Mouse (Mus musculus) forebrain, embryonic 12.5 days (tissue): ENCODE measurements around the gene Fhl1. TPM values are rescaled to one million over a fixed set of nuclear protein-coding genes. Genes with fewer than 3 reads are reported as not detected.
A peak's percentile ranks its signal among the peaks of the same experiment; 100 is the strongest.

Source experiments
- ATAC-seq: fragments of 200-750 bp; cut with Nextera tagmentation; 2 replicates; pipeline ENCODE4 v1.8.0; 2017; ENCODE audit warnings: moderate TSS enrichment; ENCODE audit not compliant: low FRiP score
- H3K27ac ChIP-seq: fragments of 300-500 bp; sonication (generic); 2 replicates; pipeline ENCODE4 v1.5.1; 2016; ENCODE audit warnings: mild to moderate bottlenecking
- H3K27me3 ChIP-seq: fragments of 300-500 bp; sonication (generic); 2 replicates; pipeline ENCODE4 v1.6.1; 2016; ENCODE audit warnings: mild to moderate bottlenecking
- H3K36me3 ChIP-seq: fragments of 300-500 bp; sonication (generic); replicated peaks from 2 replicates; pipeline ENCODE4 v1.6.1; 2016; ENCODE audit warnings: mild to moderate bottlenecking
- H3K4me1 ChIP-seq: fragments of 300-500 bp; sonication (generic); 2 replicates; pipeline ENCODE4 v1.6.1; 2016
- H3K4me2 ChIP-seq: fragments of 300-500 bp; sonication (generic); 2 replicates; pipeline ENCODE4 v1.6.1; 2016; ENCODE audit warnings: mild to moderate bottlenecking, moderate library complexity
- H3K4me3 ChIP-seq: fragments of 300-500 bp; sonication (generic); replicated peaks from 2 replicates; pipeline ENCODE4 v1.5.1; 2016; ENCODE audit warnings: mild to moderate bottlenecking
- H3K9ac ChIP-seq: fragments of 300-500 bp; sonication (generic); 2 replicates; pipeline ENCODE4 v1.6.1; 2016; ENCODE audit warnings: mild to moderate bottlenecking
- H3K9me3 ChIP-seq: fragments of 300-500 bp; sonication (generic); 2 replicates; pipeline ENCODE4 v1.6.1; 2016
- WGBS: fragments of 180-500 bp; shearing (Covaris S2); methylation state at CpG from one replicate; pipeline ENCODE4 v1.1.7; 2016; 5-methylcytosine and 5-hydroxymethylcytosine counted together
- polyA plus RNA-seq: library from polyadenylated mRNA; unstranded; fragments of >200 nt; fragmentation: Nextera tagmentation; extraction: Ambion mirVana; gene quantifications from 2 replicates; pipeline ENCODE4 v1.2.1, GENCODE M21; 2016

Fhl1 gene
- polyA plus RNA-seq = 101 and 104 TPM in 2 replicates

DNA sequence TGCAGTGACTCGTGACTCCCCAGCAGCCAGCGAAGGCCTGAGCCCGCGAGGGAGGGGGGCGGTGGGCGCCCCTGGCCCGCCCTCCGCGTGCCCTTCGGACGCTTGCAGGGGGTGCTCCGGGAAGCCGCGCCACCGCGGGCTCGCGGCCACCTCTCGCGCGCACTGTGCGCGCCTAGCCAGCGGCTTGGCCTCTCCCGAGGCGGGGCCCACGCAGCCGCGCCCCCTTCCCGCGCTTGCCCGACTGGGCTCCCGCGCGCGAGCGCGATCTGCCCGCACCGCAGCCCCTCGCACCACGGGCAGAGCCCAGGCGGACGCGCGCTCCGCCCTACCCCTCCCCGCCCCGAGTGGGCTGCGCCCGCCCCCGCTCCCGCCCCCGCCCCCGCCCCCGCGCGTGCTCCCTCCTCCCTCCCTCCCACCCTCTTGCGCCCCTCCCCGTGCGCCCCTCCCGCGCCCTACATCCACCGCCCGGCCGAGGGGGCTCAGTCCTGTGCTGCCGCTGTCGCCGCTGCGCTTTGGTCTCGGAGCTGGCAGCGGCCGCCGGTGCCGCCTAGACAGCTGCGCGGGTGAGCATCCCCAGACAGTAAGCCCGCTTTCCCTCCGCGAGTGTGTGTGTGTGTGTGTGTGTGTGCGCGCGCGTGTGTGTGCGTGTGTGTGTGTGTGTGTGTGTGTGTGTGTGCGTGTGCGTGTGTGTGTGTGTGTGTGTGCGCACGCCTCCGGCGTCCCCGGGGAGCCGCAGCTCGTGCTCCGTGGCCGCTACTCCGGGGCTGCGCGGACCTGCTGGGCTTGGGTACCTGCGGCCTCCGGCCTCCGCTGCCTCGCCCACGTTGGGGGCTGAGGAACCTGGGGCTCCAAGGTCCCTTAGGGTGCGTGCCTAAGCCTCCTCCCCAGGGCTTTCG, at the start of gene Fhl1:
Gene Fhl1 (plus strand): TSS at position 482 of the 896 bp plus-strand sequence.
- H3K4me2 ChIP-seq = peak within 1 kb of the TSS; percentile 55
- 0 out of 2 replicates have a peak, but pooled peaks cover 7% of the 10 kb centered on the region for H3K4me1 ChIP-seq
- H3K36me3 ChIP-seq = no peaks in the 10 kb centered on the region
- peak within 1 kb of the TSS; percentile 55 for H3K4me3 ChIP-seq
- H3K9ac ChIP-seq = peak within 1 kb of the TSS; percentile 65
- ATAC-seq = peak; percentile 93
- 29% methylated on average over 29 of the region's 106 CpGs for WGBS
- H3K27ac ChIP-seq = peak within 1 kb of the TSS; percentile 83
- H3K9me3 ChIP-seq = no peaks in the 10 kb centered on the region
- no peaks in the 10 kb centered on the region for H3K27me3 ChIP-seq

GRCm38 (mm10) chrX:56682156-56682720, 49.3 kb upstream of the Fhl1 start:
- H3K9ac ChIP-seq = no peak overlapping the region
- no peaks in the 10 kb centered on the region for H3K4me1 ChIP-seq
- WGBS = 50% methylated on average over 1 of the region's 1 CpGs
- H3K27ac ChIP-seq = no peak overlapping the region
- peak; percentile 49; the same call in 1 of the 2 replicates for ATAC-seq
- no peak overlapping the region for H3K4me3 ChIP-seq
- no peak overlapping the region for H3K4me2 ChIP-seq
- no peaks in the 10 kb centered on the region for H3K9me3 ChIP-seq
- no peaks in the 10 kb centered on the region for H3K27me3 ChIP-seq
- no peaks in the 10 kb centered on the region for H3K36me3 ChIP-seq

DNA sequence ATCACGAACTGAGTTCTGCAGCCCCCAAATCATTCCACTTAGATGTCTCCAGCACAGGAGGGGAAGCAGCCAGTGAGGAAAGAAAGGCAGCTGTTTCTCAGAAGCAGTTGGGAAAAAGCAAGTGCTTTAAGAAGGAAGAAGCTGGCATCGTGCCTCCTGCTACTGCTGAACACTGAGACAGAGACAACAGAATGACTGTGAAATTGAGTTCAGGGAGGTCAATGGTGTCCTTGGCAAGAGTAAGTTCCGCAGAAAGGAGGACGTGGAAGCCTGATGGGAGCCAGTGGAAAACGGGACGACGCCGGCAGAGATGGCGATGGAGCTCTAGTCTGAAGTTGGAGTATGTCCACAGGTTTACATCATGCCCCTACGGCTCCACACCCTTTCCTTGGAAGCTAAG, 48.1 kb upstream of the Fhl1 start:
- Histone ChIP-seq H3K4me3 (no peak overlapping the region), H3K27ac (no peak overlapping the region), H3K4me2 (no peak overlapping the region), H3K9me3 (no peaks in the 10 kb centered on the region), H3K27me3 (no peaks in the 10 kb centered on the region), H3K36me3 (no peaks in the 10 kb centered on the region), H3K4me1 (no peaks in the 10 kb centered on the region), H3K9ac (no peak overlapping the region)
- ATAC-seq = no peak
- WGBS = 93% methylated on average over 10 of the region's 10 CpGs

- ATAC-seq = no peak
- WGBS = 92% methylated on average over 6 of the region's 6 CpGs
Measured at GRCm38 (mm10) chrX:56692554-56692953, 39.0 kb upstream of the Fhl1 start.

GRCm38 (mm10) chrX:56694539-56694938, 37.0 kb upstream of the Fhl1 start:
- Histone ChIP-seq H3K9ac (no peak overlapping the region), H3K27ac (no peak overlapping the region), H3K4me2 (no peak overlapping the region), H3K4me3 (no peak overlapping the region), H3K4me1 (no peaks in the 10 kb centered on the region), H3K27me3 (no peaks in the 10 kb centered on the region), H3K9me3 (no peaks in the 10 kb centered on the region), H3K36me3 (no peaks in the 10 kb centered on the region)
- 85% methylated on average over 2 of the region's 2 CpGs for WGBS
- no peak for ATAC-seq

More at GRCm38 (mm10) chrX:56692554-56692953, 39.0 kb upstream of the Fhl1 start:
- Histone ChIP-seq H3K9me3 (no peaks in the 10 kb centered on the region), H3K27ac (no peak overlapping the region), H3K4me1 (no peaks in the 10 kb centered on the region), H3K36me3 (no peaks in the 10 kb centered on the region), H3K4me3 (no peak overlapping the region), H3K27me3 (no peaks in the 10 kb centered on the region), H3K4me2 (no peak overlapping the region), H3K9ac (no peak overlapping the region)

DNA sequence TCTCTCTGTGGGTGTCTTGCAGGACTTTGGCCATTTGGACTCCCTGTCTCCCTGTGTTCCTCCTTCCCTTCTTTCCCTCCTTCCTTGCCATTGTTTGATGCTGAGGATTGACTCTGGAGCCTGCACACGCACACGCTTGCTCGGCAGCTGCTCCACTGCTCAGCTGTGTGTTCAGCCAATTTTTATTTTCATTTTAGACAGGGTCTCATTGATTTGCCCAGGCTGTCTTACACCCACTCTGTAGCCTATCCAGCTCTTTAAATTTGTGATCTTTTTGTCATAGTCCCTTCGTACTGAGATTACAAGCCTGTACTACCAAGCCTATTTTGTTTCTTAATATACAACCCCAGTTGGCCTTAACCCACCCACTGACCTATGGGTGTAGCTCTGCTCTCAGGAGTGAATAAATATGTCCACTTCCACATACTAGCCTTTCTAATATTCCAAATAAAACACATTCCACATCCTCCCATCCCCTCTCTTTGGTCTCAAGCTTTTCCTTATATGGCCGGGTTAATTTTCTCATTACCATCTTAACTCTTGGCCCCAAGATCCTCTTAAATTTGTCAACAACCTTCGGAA, 34.3 kb upstream of the Fhl1 start:
- H3K9me3 ChIP-seq = no peaks in the 10 kb centered on the region
- no peak overlapping the region for H3K27ac ChIP-seq
- no peak overlapping the region for H3K4me2 ChIP-seq
- no peak overlapping the region for H3K4me3 ChIP-seq
- H3K36me3 ChIP-seq = no peaks in the 10 kb centered on the region
- H3K9ac ChIP-seq = no peak overlapping the region
- ATAC-seq = no peak
- WGBS = 85% methylated on average over 6 of the region's 6 CpGs
- no peaks in the 10 kb centered on the region for H3K27me3 ChIP-seq
- no peaks in the 10 kb centered on the region for H3K4me1 ChIP-seq

GRCm38 (mm10) chrX:56697886-56698285, 33.7 kb upstream of the Fhl1 start:
- H3K27me3 ChIP-seq = no peaks in the 10 kb centered on the region
- H3K9ac ChIP-seq = no peak overlapping the region
- no peaks in the 10 kb centered on the region for H3K4me1 ChIP-seq
- no peak for ATAC-seq
- H3K4me3 ChIP-seq = no peak overlapping the region
- H3K4me2 ChIP-seq = no peak overlapping the region
- H3K9me3 ChIP-seq = no peaks in the 10 kb centered on the region
- H3K27ac ChIP-seq = no peak overlapping the region
- H3K36me3 ChIP-seq = no peaks in the 10 kb centered on the region
- WGBS = 86% methylated on average over 4 of the region's 4 CpGs

GRCm38 (mm10) chrX:56701261-56701660, 30.3 kb upstream of the Fhl1 start:
- Histone ChIP-seq H3K36me3 (no peaks in the 10 kb centered on the region), H3K27ac (no peak overlapping the region), H3K9me3 (no peaks in the 10 kb centered on the region), H3K4me3 (no peak overlapping the region), H3K4me1 (no peaks in the 10 kb centered on the region), H3K4me2 (no peak overlapping the region), H3K27me3 (no peaks in the 10 kb centered on the region), H3K9ac (no peak overlapping the region)
- WGBS = 84% methylated on average over 3 of the region's 3 CpGs
- ATAC-seq = no peak

- H3K9ac ChIP-seq = no peak overlapping the region
- H3K27ac ChIP-seq = no peak overlapping the region
- no peaks in the 10 kb centered on the region for H3K36me3 ChIP-seq
- 84% methylated on average over 8 of the region's 8 CpGs for WGBS
- H3K27me3 ChIP-seq = no peaks in the 10 kb centered on the region
- ATAC-seq = no peak
- H3K9me3 ChIP-seq = no peaks in the 10 kb centered on the region
- H3K4me3 ChIP-seq = no peak overlapping the region
- H3K4me2 ChIP-seq = no peak overlapping the region
- no peaks in the 10 kb centered on the region for H3K4me1 ChIP-seq
Measured at GRCm38 (mm10) chrX:56703965-56704562, 27.5 kb upstream of the Fhl1 start.

GRCm38 (mm10) chrX:56708592-56709370, 22.8 kb upstream of the Fhl1 start:
- no peaks in the 10 kb centered on the region for H3K36me3 ChIP-seq
- H3K9ac ChIP-seq = no peak overlapping the region
- H3K4me2 ChIP-seq = no peak overlapping the region
- WGBS = 85% methylated on average over 6 of the region's 6 CpGs
- H3K27me3 ChIP-seq = no peaks in the 10 kb centered on the region
- no peak overlapping the region for H3K27ac ChIP-seq
- H3K4me3 ChIP-seq = no peak overlapping the region
- H3K9me3 ChIP-seq = no peaks in the 10 kb centered on the region
- H3K4me1 ChIP-seq = no peaks in the 10 kb centered on the region
- ATAC-seq = no peak

DNA sequence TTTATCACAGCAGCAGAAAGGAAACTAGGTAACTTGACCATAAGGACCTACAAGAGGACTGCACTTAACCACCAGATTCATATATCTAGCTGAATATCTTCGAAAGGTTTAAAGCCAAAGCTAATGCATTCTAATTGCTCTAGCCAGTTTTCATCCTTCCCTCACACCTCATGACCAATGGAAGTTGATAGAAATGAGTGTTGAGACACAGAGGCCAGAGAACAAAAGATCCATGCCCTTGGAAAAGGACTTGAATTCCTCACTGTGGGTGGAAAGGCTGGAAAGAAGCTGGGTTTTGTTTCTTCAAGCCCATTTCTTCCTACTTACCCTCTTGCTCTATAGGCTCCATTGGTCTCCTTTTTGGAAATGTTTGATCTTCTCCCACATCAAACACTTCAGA, 21.1 kb upstream of the Fhl1 start:
- Histone ChIP-seq H3K4me1 (no peaks in the 10 kb centered on the region), H3K4me2 (no peak overlapping the region), H3K27ac (no peak overlapping the region), H3K9ac (no peak overlapping the region), H3K36me3 (no peaks in the 10 kb centered on the region), H3K4me3 (no peak overlapping the region), H3K9me3 (no peaks in the 10 kb centered on the region), H3K27me3 (no peaks in the 10 kb centered on the region)
- WGBS = 94% methylated on average over 1 of the region's 1 CpGs
- no peak for ATAC-seq

GRCm38 (mm10) chrX:56712666-56713065, 18.9 kb upstream of the Fhl1 start:
- WGBS = 52% methylated on average over 1 of the region's 1 CpGs
- Histone ChIP-seq H3K4me3 (no peak overlapping the region), H3K4me2 (no peak overlapping the region), H3K36me3 (no peaks in the 10 kb centered on the region), H3K9ac (no peak overlapping the region), H3K27me3 (no peaks in the 10 kb centered on the region), H3K9me3 (no peaks in the 10 kb centered on the region), H3K4me1 (no peaks in the 10 kb centered on the region), H3K27ac (no peak overlapping the region)
- ATAC-seq = no peak
